Comparison of ENCODE assay signal across 8 mouse cellular contexts in genomic region chr8:105930602-105931001, GRCm38 (mm10). TPM values are rescaled to one million over a fixed set of nuclear protein-coding genes. Genes with fewer than 3 reads are reported as not detected.
A peak's percentile ranks its signal among the peaks of the same experiment; 100 is the strongest.
DNase-seq lines count a peak whose midpoint lies in the region; ATAC-seq and TF ChIP-seq lines count a peak whose summit lies in the region.

No protein-coding gene starts in this region.

- no peaks in the 10 kb centered on the region for H3K27me3 ChIP-seq in E14TG2a.4 (ENCODE audit: insufficient read depth, low read length)
- H3K27me3 ChIP-seq in forebrain, embryonic 11.5 days (ENCODE audit: control insufficient read depth, insufficient read depth, low read length), result no peaks in the 10 kb centered on the region
- H3K27me3 ChIP-seq in heart, postnatal 0 days (ENCODE audit: control insufficient read depth, insufficient read depth, low read length), result no peaks in the 10 kb centered on the region
- H3K27me3 ChIP-seq in liver, embryonic 15.5 days, result no peaks in the 10 kb centered on the region
- H3K27me3 ChIP-seq in neural tube, embryonic 13.5 days, result no peaks in the 10 kb centered on the region
- H3K27me3 ChIP-seq in testis, adult 2 months (ENCODE audit: control insufficient read depth, insufficient read depth, low read length), result no peaks in the 10 kb centered on the region

- no peak for TF ChIP-seq POLR2A in testis, adult 2 months (IDR thresholded peaks at IDR 0.05; ENCODE audit: control insufficient read depth, low read depth, low read length)

- peak; percentile 67 for DNase-seq in c-Kit-positive CD71-positive TER-119-negative erythroid progenitor cells, embryonic 14.5 days (ENCODE audit: low read depth)
- DNase-seq in forebrain, embryonic 11.5 days (ENCODE audit: low spot score), result peak; percentile 90
- DNase-seq in heart, postnatal 0 days (ENCODE audit: low spot score), result peak; percentile 71
- peak; percentile 78 for DNase-seq in kidney, postnatal 14 days

- H3K4me2 ChIP-seq in forebrain, embryonic 11.5 days (ENCODE audit: low read depth, low read length, severe bottlenecking), result no peak overlapping the region
- H3K4me2 ChIP-seq in heart, postnatal 0 days (ENCODE audit: low read depth, low read length), result no peak overlapping the region
- no peak overlapping the region for H3K4me2 ChIP-seq in liver, embryonic 15.5 days
- H3K4me2 ChIP-seq in neural tube, embryonic 13.5 days, result no peak overlapping the region

- peaks cover 78% of the 10 kb centered on the region for H3K36me3 ChIP-seq in E14TG2a.4 (ENCODE audit: insufficient read depth, low read length)
- no peaks in the 10 kb centered on the region for H3K36me3 ChIP-seq in forebrain, embryonic 11.5 days (ENCODE audit: control insufficient read depth, insufficient read depth, low read length)
- H3K36me3 ChIP-seq in heart, postnatal 0 days (replicated peaks; ENCODE audit: control insufficient read depth, insufficient read depth, low read length), result peaks cover 24% of the 10 kb centered on the region
- H3K36me3 ChIP-seq in liver, embryonic 15.5 days (replicated peaks), result peaks cover 22% of the 10 kb centered on the region
- H3K36me3 ChIP-seq in neural tube, embryonic 13.5 days, result peaks cover 39% of the 10 kb centered on the region
- no peaks in the 10 kb centered on the region for H3K36me3 ChIP-seq in testis, adult 2 months (ENCODE audit: control insufficient read depth, insufficient read depth, low read length)

- peak; percentile 71; the same call in 1 of the 2 replicates for ATAC-seq in forebrain, embryonic 11.5 days (replicated peaks; ENCODE audit: low FRiP score)
- ATAC-seq in heart, postnatal 0 days (ENCODE audit: insufficient read depth, low read depth), result peak; percentile 62
- peak; percentile 36; the same call in 1 of the 2 replicates for ATAC-seq in liver, embryonic 15.5 days (ENCODE audit: insufficient read depth)
- peak; percentile 66 for ATAC-seq in neural tube, embryonic 13.5 days (ENCODE audit: low read depth)

- peak overlapping the region; percentile 51 for H3K9ac ChIP-seq in forebrain, embryonic 11.5 days (ENCODE audit: low read length)
- H3K9ac ChIP-seq in heart, postnatal 0 days (replicated peaks; ENCODE audit: low read depth, low read length), result no peak overlapping the region
- no peak overlapping the region for H3K9ac ChIP-seq in liver, embryonic 15.5 days
- H3K9ac ChIP-seq in neural tube, embryonic 13.5 days, result peak overlapping the region; percentile 62

- no peak for TF ChIP-seq EP300 in heart, postnatal 0 days (IDR thresholded peaks at IDR 0.05; ENCODE audit: low read depth)

- WGBS in forebrain, embryonic 11.5 days, result 18% methylated on average over 8 of the region's 8 CpGs
- 22% methylated on average over 8 of the region's 8 CpGs for WGBS in heart, postnatal 0 days
- 15% methylated on average over 8 of the region's 8 CpGs for WGBS in liver, embryonic 15.5 days (ENCODE audit: insufficient replicate concordance)
- 18% methylated on average over 8 of the region's 8 CpGs for WGBS in neural tube, embryonic 13.5 days

- H3K9me3 ChIP-seq in E14TG2a.4 (ENCODE audit: low read length), result no peaks in the 10 kb centered on the region
- H3K9me3 ChIP-seq in forebrain, embryonic 11.5 days (ENCODE audit: control insufficient read depth, low read length), result no peaks in the 10 kb centered on the region
- H3K9me3 ChIP-seq in heart, postnatal 0 days (replicated peaks; ENCODE audit: control insufficient read depth, low read length), result no peaks in the 10 kb centered on the region
- H3K9me3 ChIP-seq in liver, embryonic 15.5 days (replicated peaks), result no peaks in the 10 kb centered on the region
- H3K9me3 ChIP-seq in neural tube, embryonic 13.5 days, result no peaks in the 10 kb centered on the region

- no peak overlapping the region for H3K27ac ChIP-seq in forebrain, embryonic 11.5 days (ENCODE audit: low read depth, low read length)
- H3K27ac ChIP-seq in heart, postnatal 0 days (ENCODE audit: low read depth), result no peak overlapping the region
- no peak overlapping the region for H3K27ac ChIP-seq in liver, embryonic 15.5 days (replicated peaks)
- H3K27ac ChIP-seq in neural tube, embryonic 13.5 days (replicated peaks), result peak overlapping the region; percentile 47; the same call in 1 of the 2 replicates
- no peak overlapping the region for H3K27ac ChIP-seq in testis, adult 2 months (ENCODE audit: control insufficient read depth, insufficient read depth, low read depth, low read length)

- peaks cover 48% of the 10 kb centered on the region for H3K4me1 ChIP-seq in E14TG2a.4 (replicated peaks; ENCODE audit: low read depth, low read length)
- H3K4me1 ChIP-seq in forebrain, embryonic 11.5 days (replicated peaks; ENCODE audit: control insufficient read depth, insufficient read depth, low read length), result no peaks in the 10 kb centered on the region
- no peaks in the 10 kb centered on the region for H3K4me1 ChIP-seq in heart, postnatal 0 days (ENCODE audit: control insufficient read depth, insufficient read depth)
- peaks cover 21% of the 10 kb centered on the region for H3K4me1 ChIP-seq in liver, embryonic 15.5 days (replicated peaks)
- peaks cover 9% of the 10 kb centered on the region for H3K4me1 ChIP-seq in neural tube, embryonic 13.5 days (replicated peaks)
- H3K4me1 ChIP-seq in testis, adult 2 months (ENCODE audit: control insufficient read depth, insufficient read depth, low read length), result no peaks in the 10 kb centered on the region

- peak; percentile 99 for TF ChIP-seq CTCF in E14TG2a.4 (conservative IDR thresholded peaks at IDR 0.05; ENCODE audit: low read length)
- TF ChIP-seq CTCF in heart, postnatal 0 days (IDR thresholded peaks at IDR 0.05; ENCODE audit: low read depth), result peak; percentile 99
- peak; percentile 86; the same call in 1 of the 2 replicates for TF ChIP-seq CTCF in testis, adult 2 months (IDR thresholded peaks at IDR 0.05; ENCODE audit: control insufficient read depth, insufficient read depth, insufficient replicate concordance, low read depth, low read length)

- no peak overlapping the region for H3K4me3 ChIP-seq in E14TG2a.4 (replicated peaks; ENCODE audit: low read length)
- H3K4me3 ChIP-seq in forebrain, embryonic 11.5 days (ENCODE audit: low read depth, low read length), result no peak overlapping the region
- H3K4me3 ChIP-seq in heart, postnatal 0 days (ENCODE audit: low read depth, low read length), result no peak overlapping the region
- H3K4me3 ChIP-seq in liver, embryonic 15.5 days (replicated peaks), result no peak overlapping the region
- H3K4me3 ChIP-seq in neural tube, embryonic 13.5 days, result no peak overlapping the region
- H3K4me3 ChIP-seq in testis, adult 2 months (ENCODE audit: control insufficient read depth, low read depth, low read length), result no peak overlapping the region

RNA-seq across cellular contexts. Expression of gene Ctrl, which starts 3.1 kb away (rescaled TPM):
- polyA plus RNA-seq in forebrain, embryonic 11.5 days (2014; fragmentation: Nextera tagmentation; extraction: Ambion mirVana), result 1.1 and 2.5 TPM in 2 replicates
- not detected in 2 replicates for total RNA-seq in heart, postnatal 0 days (2014; rRNA removed; ENCODE audit: low replicate concordance)
- polyA plus RNA-seq in heart, postnatal 0 days (2015; fragmentation: Nextera tagmentation; extraction: Ambion mirVana), result 0.31 and 0.38 TPM in 2 replicates
- polyA plus RNA-seq in liver, embryonic 15.5 days (2015; fragmentation: Nextera tagmentation; extraction: Ambion mirVana), result 0.20 and 0.36 TPM in 2 replicates
- 3.1 and 3.6 TPM in 2 replicates for polyA plus RNA-seq in neural tube, embryonic 13.5 days (2015; fragmentation: Nextera tagmentation; extraction: Ambion mirVana)
- polyA plus RNA-seq in testis, adult 2 months (2012; rRNA removed), result 0.91 and 0.96 TPM in 2 replicates

RNA-seq across cellular contexts. Expression of gene Psmb10, which starts 7.6 kb away (rescaled TPM):
- polyA plus RNA-seq in forebrain, embryonic 11.5 days (2014; fragmentation: Nextera tagmentation; extraction: Ambion mirVana), result 20.9 and 21.5 TPM in 2 replicates
- total RNA-seq in heart, postnatal 0 days (2014; rRNA removed; ENCODE audit: low replicate concordance), result 77.8 and 87.4 TPM in 2 replicates
- 95.3 and 101 TPM in 2 replicates for polyA plus RNA-seq in heart, postnatal 0 days (2015; fragmentation: Nextera tagmentation; extraction: Ambion mirVana)
- polyA plus RNA-seq in liver, embryonic 15.5 days (2015; fragmentation: Nextera tagmentation; extraction: Ambion mirVana), result 45.0 and 47.9 TPM in 2 replicates
- polyA plus RNA-seq in neural tube, embryonic 13.5 days (2015; fragmentation: Nextera tagmentation; extraction: Ambion mirVana), result 43.1 and 43.2 TPM in 2 replicates
- polyA plus RNA-seq in testis, adult 2 months (2012; rRNA removed), result 10.5 and 11.3 TPM in 2 replicates

RNA-seq across cellular contexts. Expression of gene Lcat, which starts 12.6 kb away (rescaled TPM):
- polyA plus RNA-seq in forebrain, embryonic 11.5 days (2014; fragmentation: Nextera tagmentation; extraction: Ambion mirVana), result 0.55 and 0.60 TPM in 2 replicates
- 0.93 TPM in 1 of 2 replicates, not detected in the other for total RNA-seq in heart, postnatal 0 days (2014; rRNA removed; ENCODE audit: low replicate concordance)
- 0.51 and 0.56 TPM in 2 replicates for polyA plus RNA-seq in heart, postnatal 0 days (2015; fragmentation: Nextera tagmentation; extraction: Ambion mirVana)
- polyA plus RNA-seq in liver, embryonic 15.5 days (2015; fragmentation: Nextera tagmentation; extraction: Ambion mirVana), result 70.8 and 85.2 TPM in 2 replicates
- 0.59 and 0.71 TPM in 2 replicates for polyA plus RNA-seq in neural tube, embryonic 13.5 days (2015; fragmentation: Nextera tagmentation; extraction: Ambion mirVana)
- 0.84 and 1.6 TPM in 2 replicates for polyA plus RNA-seq in testis, adult 2 months (2012; rRNA removed)

RNA-seq across cellular contexts. Expression of gene Pskh1, which starts 30.4 kb away (rescaled TPM):
- 22.1 and 23.1 TPM in 2 replicates for polyA plus RNA-seq in forebrain, embryonic 11.5 days (2014; fragmentation: Nextera tagmentation; extraction: Ambion mirVana)
- total RNA-seq in heart, postnatal 0 days (2014; rRNA removed; ENCODE audit: low replicate concordance), result 44.2 and 52.4 TPM in 2 replicates
- 15.4 and 15.6 TPM in 2 replicates for polyA plus RNA-seq in heart, postnatal 0 days (2015; fragmentation: Nextera tagmentation; extraction: Ambion mirVana)
- polyA plus RNA-seq in liver, embryonic 15.5 days (2015; fragmentation: Nextera tagmentation; extraction: Ambion mirVana), result 10.3 and 12.5 TPM in 2 replicates
- polyA plus RNA-seq in neural tube, embryonic 13.5 days (2015; fragmentation: Nextera tagmentation; extraction: Ambion mirVana), result 14.2 and 14.3 TPM in 2 replicates
- 16.7 and 19.4 TPM in 2 replicates for polyA plus RNA-seq in testis, adult 2 months (2012; rRNA removed)

RNA-seq across cellular contexts. Expression of gene Slc12a4, which starts 35.3 kb away (rescaled TPM):
- polyA plus RNA-seq in forebrain, embryonic 11.5 days (2014; fragmentation: Nextera tagmentation; extraction: Ambion mirVana), result 10.6 and 11.4 TPM in 2 replicates
- total RNA-seq in heart, postnatal 0 days (2014; rRNA removed; ENCODE audit: low replicate concordance), result 36.7 and 40.7 TPM in 2 replicates
- 32.8 and 34.9 TPM in 2 replicates for polyA plus RNA-seq in heart, postnatal 0 days (2015; fragmentation: Nextera tagmentation; extraction: Ambion mirVana)
- polyA plus RNA-seq in liver, embryonic 15.5 days (2015; fragmentation: Nextera tagmentation; extraction: Ambion mirVana), result 10.6 and 11.9 TPM in 2 replicates
- 8.7 and 11.0 TPM in 2 replicates for polyA plus RNA-seq in neural tube, embryonic 13.5 days (2015; fragmentation: Nextera tagmentation; extraction: Ambion mirVana)
- polyA plus RNA-seq in testis, adult 2 months (2012; rRNA removed), result 5.6 and 5.9 TPM in 2 replicates

Comparison
In these comparisons a context has a peak if more than half of its experiments do, and no peak if none do; other contexts are left out.
1. H3K9ac ChIP-seq: peak in forebrain, embryonic 11.5 days (single experiment) and neural tube, embryonic 13.5 days (single experiment); none in heart, postnatal 0 days (single experiment) and liver, embryonic 15.5 days (single experiment).
2. RNA of gene Lcat, which starts 12.6 kb away (polyA plus RNA-seq): 70.8 to 85.2 TPM in liver, embryonic 15.5 days; 0.84 to 1.6 TPM in testis, adult 2 months, 0.59 to 0.71 TPM in neural tube, embryonic 13.5 days, 0.55 to 0.60 TPM in forebrain, embryonic 11.5 days and 0.51 to 0.56 TPM in heart, postnatal 0 days; every median in the first group is over 10 times any median in the second.
3. Peak in every context shown above with its lines, with median percentiles within 50 percentile points of each other: CTCF ChIP-seq, DNase-seq and ATAC-seq.